Mouse (Mus musculus) urinary bladder, postnatal 10 days (tissue): Measurements from ENCODE around the gene F11.

Experiments used
- DNase-seq: peaks from one replicate; pipeline ENCODE4 v3.0.0; 2022; ENCODE audit warnings: low spot score

F11 gene

GRCm38 (mm10) chr8:45261920-45262319 lies at the start of gene F11:
TSS of gene F11 (minus strand) at chr8:45262031.
- DNase-seq, result no peak

- no peak for DNase-seq
Measured at GRCm38 (mm10) chr8:45310967-45311366, 49.1 kb upstream of the F11 start.

GRCm38 (mm10) chr8:45308366-45308765 lies 46.5 kb upstream of the F11 start, which contains the start of gene Gm45753:
TSS of gene Gm45753 (minus strand) at chr8:45308466.
- no peak for DNase-seq

- no peak for DNase-seq
Measured at GRCm38 (mm10) chr8:45305479-45305878, 43.6 kb upstream of the F11 start.

- DNase-seq, result no peak
Measured at GRCm38 (mm10) chr8:45304354-45304753, 42.5 kb upstream of the F11 start.

- DNase-seq, result no peak
Measured at GRCm38 (mm10) chr8:45302390-45302789, 40.6 kb upstream of the F11 start.

GRCm38 (mm10) chr8:45295276-45295675 lies 33.4 kb upstream of the F11 start:
- no peak for DNase-seq

GRCm38 (mm10) chr8:45294687-45295086 lies 32.9 kb upstream of the F11 start, which contains the start of gene Klkb1:
TSS of gene Klkb1 (minus strand) at chr8:45294859.
- no peak for DNase-seq

- no peak for DNase-seq
Measured at GRCm38 (mm10) chr8:45291790-45292189, 30.0 kb upstream of the F11 start.

GRCm38 (mm10) chr8:45281630-45282029 lies 19.8 kb upstream of the F11 start:
- no peak for DNase-seq

GRCm38 (mm10) chr8:45277453-45277852 lies 15.6 kb upstream of the F11 start:
- DNase-seq, result no peak

GRCm38 (mm10) chr8:45274317-45274716 lies 12.5 kb upstream of the F11 start:
- DNase-seq, result no peak

- DNase-seq, result no peak
Measured at GRCm38 (mm10) chr8:45269056-45269455, 7.2 kb upstream of the F11 start.

GRCm38 (mm10) chr8:45268485-45268884 lies 6.7 kb upstream of the F11 start:
- DNase-seq, result no peak

- no peak for DNase-seq
Measured at GRCm38 (mm10) chr8:45267611-45268391, 6.0 kb upstream of the F11 start.

- no peak for DNase-seq
Measured at GRCm38 (mm10) chr8:45266993-45267392, 5.2 kb upstream of the F11 start.

- DNase-seq, result no peak
Measured at GRCm38 (mm10) chr8:45264918-45265317, 3.1 kb upstream of the F11 start.

- no peak for DNase-seq
Measured at GRCm38 (mm10) chr8:45262851-45263250, 1.0 kb upstream of the F11 start.

- DNase-seq, result no peak
Measured at GRCm38 (mm10) chr8:45258421-45258820, 3.4 kb downstream of the F11 start.

GRCm38 (mm10) chr8:45255040-45255439 lies 6.8 kb downstream of the F11 start:
- no peak for DNase-seq

- DNase-seq, result no peak
Measured at GRCm38 (mm10) chr8:45254194-45254842, 7.5 kb downstream of the F11 start.

- no peak for DNase-seq
Measured at GRCm38 (mm10) chr8:45253586-45253985, 8.2 kb downstream of the F11 start.

- DNase-seq, result no peak
Measured at GRCm38 (mm10) chr8:45253111-45253510, 8.7 kb downstream of the F11 start.
